Mouse (Mus musculus): ENCODE measurements around the gene Upk3bl.

DNA sequence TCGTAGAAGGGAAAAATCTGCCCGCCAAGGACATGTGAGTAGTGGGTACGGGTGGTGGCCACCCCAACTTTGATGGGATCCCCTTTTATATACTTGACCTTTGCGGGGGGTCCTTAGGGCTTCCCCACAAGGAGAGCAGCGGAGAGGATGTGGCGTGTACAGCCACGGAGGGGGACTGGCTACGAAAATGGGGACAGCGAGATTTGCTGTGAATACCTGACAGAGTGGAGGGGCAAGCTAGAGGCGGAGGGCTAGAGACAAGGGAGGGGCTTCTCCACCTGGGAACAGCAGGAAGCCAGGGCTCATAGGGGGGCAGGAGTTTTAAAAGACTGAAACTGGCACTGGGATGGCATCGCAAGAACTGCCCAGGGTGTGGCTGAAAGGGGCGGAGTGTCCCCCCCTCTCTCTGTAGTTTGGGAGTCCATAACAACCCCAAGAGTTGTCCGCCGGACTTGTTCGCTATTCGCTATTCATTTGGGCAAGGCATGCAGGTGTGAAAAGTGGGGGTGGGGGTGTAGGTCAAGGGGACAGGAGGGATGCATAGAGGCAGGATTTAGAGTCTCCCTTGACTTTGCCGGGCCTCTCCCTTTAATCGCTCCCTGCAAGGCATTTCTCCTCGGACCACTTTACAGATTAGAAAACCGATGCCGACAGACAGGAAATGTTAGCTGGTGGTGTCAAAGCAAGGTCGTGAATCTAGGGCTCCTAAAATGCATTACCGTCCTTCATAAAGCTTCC lies 30.0 kb downstream of the Upk3bl start:
- TF ChIP-seq CTCF (IDR thresholded peaks at IDR 0.05; ENCODE audit: borderline replicate concordance, insufficient read depth, low read length) (no peak), POLR2A (IDR thresholded peaks at IDR 0.05; ENCODE audit: low read depth, low read length) (no peak)

All from embryonic fibroblast, embryonic 13.5 days (primary cell).